Mouse (Mus musculus) stomach, embryonic 14.5 days (tissue): ENCODE measurements around the gene Hephl1. TPM values are rescaled to one million over a fixed set of nuclear protein-coding genes. Genes with fewer than 3 reads are reported as not detected.

Experiments
- ATAC-seq: fragments of 200-750 bp; cut with Nextera tagmentation; 2 replicates; pipeline ENCODE4 v1.8.0; 2017; ENCODE audit warnings: low read depth, moderate TSS enrichment; ENCODE audit not compliant: insufficient number of reproducible peaks, insufficient read depth, low FRiP score
- H3K27ac ChIP-seq: fragments of 300-500 bp; sonication (generic); 2 replicates; pipeline ENCODE4 v1.5.1; 2014; ENCODE audit warnings: mild to moderate bottlenecking, low read length, moderate library complexity, mixed read lengths
- H3K27me3 ChIP-seq: fragments of 300-500 bp; sonication (generic); 2 replicates; pipeline ENCODE4 v1.6.1; 2014; ENCODE audit warnings: low read length, control low read depth, mixed read lengths; ENCODE audit not compliant: control insufficient read depth, insufficient read depth
- H3K36me3 ChIP-seq: fragments of 300-500 bp; sonication (generic); 2 replicates; pipeline ENCODE4 v1.6.1; 2014; ENCODE audit warnings: mild to moderate bottlenecking, control low read depth, low read length, moderate library complexity, mixed read lengths; ENCODE audit not compliant: control insufficient read depth, insufficient read depth
- H3K4me1 ChIP-seq: fragments of 300-500 bp; sonication (generic); 2 replicates; pipeline ENCODE4 v1.6.1; 2014; ENCODE audit warnings: low read length, control low read depth, mixed read lengths; ENCODE audit not compliant: control insufficient read depth, insufficient read depth
- H3K4me2 ChIP-seq: fragments of 300-500 bp; sonication (generic); replicated peaks from 2 replicates; pipeline ENCODE4 v1.6.1; 2014; ENCODE audit warnings: low read depth, low read length, control low read depth
- H3K4me3 ChIP-seq: fragments of 300-500 bp; sonication (generic); 2 replicates; pipeline ENCODE4 v1.5.1; 2014; ENCODE audit warnings: low read depth, low read length, control low read depth
- H3K9ac ChIP-seq: fragments of 300-500 bp; sonication (generic); replicated peaks from 2 replicates; pipeline ENCODE4 v1.6.1; 2014; ENCODE audit warnings: low read depth, mild to moderate bottlenecking, control low read depth, low read length, moderate library complexity, mixed read lengths
- H3K9me3 ChIP-seq: fragments of 300-500 bp; sonication (generic); 2 replicates; pipeline ENCODE4 v1.6.1; 2016; ENCODE audit warnings: low read depth, low read length, control low read depth; ENCODE audit not compliant: control insufficient read depth
- WGBS: fragments of 180-500 bp; shearing (Covaris S2); extraction: QIAGEN DNeasy Blood & Tissue Kit; methylation state at CpG from one replicate; pipeline ENCODE4 v1.1.7; 2014; 5-methylcytosine and 5-hydroxymethylcytosine counted together
- polyA plus RNA-seq: library from polyadenylated mRNA; unstranded; fragments of >200 nt; fragmentation: Nextera tagmentation; extraction: Ambion mirVana; gene quantifications from 2 replicates; pipeline ENCODE4 v1.2.1, GENCODE M21; 2014

The Hephl1 gene
- polyA plus RNA-seq, result 0.06 TPM in 1 of 2 replicates, not detected in the other

DNA sequence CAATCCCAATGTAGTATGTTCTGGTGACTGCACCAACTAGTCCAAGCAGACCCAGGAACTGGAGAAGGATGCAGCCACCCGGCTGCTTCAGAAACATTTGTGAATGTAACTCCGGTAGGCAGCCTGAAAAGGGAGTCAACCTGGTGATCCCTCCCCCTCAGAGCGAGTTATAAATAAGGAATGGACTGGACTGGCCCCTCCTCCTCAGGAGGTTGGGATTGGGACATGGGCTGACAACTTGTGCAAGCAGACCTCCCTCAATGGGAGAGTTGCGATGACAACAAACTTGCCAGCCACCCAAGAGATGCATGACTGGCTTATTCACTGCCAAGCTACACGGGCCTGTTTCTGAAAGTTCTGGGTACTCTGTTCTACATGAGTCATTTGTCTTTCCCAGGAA is at the start of gene Hephl1:
Gene Hephl1, minus strand, starts transcription at position 101 of the 400 bp plus-strand sequence.
- WGBS, result 74% methylated on average over 5 of the region's 5 CpGs
- no peak within 1 kb of the TSS for H3K4me3 ChIP-seq
- H3K27me3 ChIP-seq, result no peaks in the 10 kb centered on the region
- H3K27ac ChIP-seq, result no peak within 1 kb of the TSS
- H3K4me2 ChIP-seq, result no peak within 1 kb of the TSS
- H3K9me3 ChIP-seq, result no peaks in the 10 kb centered on the region
- no peaks in the 10 kb centered on the region for H3K4me1 ChIP-seq
- no peak within 1 kb of the TSS for H3K9ac ChIP-seq
- H3K36me3 ChIP-seq, result no peaks in the 10 kb centered on the region
- no peak for ATAC-seq

DNA sequence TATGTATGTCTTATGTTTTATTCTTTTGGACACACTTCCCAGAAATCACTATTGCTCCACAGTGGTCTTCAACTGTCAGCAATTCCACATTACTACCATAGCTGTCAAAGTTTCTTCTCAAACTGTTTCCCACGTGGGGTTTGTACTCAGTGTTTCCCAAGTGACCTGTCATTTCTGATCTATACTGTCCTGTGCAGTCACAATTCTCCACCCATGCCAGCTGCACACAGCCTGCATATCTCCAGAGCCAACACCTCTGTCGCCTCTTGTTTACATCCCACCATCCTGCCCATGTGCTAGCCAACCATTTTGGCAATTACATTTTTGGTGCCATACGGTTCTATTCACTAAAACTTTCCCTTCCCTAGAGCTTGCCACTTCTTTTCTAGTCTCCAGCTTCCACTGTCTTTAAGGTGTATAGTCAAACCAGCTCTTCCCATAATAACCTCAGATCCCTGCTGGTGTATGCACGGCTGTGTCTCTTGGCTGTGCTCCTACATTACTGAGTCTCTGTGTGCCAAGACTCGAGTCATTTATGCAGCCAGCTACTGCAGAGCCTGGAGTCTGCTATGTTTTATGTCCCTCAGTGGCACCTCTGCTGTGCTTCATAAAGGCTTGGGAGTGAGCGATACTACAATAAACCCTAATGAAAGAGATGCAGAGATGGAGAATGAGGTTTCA is 37.5 kb upstream of the Hephl1 start:
- ATAC-seq, result no peak

DNA sequence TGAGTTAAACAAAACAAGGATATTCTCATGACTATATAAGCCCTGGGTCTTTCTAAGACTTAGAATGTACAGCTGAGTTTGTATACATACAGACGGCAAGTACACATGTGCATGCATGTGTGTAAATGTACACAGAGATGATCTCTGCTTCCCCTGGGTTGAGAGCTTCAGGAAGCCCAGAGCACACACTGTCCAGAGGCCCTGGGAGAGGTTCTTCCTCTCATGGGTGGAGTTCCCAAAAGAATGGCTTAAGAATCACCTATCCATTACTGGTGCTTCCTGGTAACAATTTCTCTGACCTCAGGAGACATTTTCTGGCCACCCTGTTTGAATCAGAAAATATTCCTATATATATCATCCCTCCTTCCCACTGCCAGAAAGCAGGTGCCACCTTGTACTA is 28.6 kb upstream of the Hephl1 start:
- ATAC-seq, result no peak
- Histone ChIP-seq H3K36me3 (no peaks in the 10 kb centered on the region), H3K27me3 (no peaks in the 10 kb centered on the region), H3K9ac (no peak overlapping the region), H3K4me1 (no peaks in the 10 kb centered on the region), H3K9me3 (no peaks in the 10 kb centered on the region), H3K4me2 (no peak overlapping the region), H3K27ac (no peak overlapping the region), H3K4me3 (no peak overlapping the region)
- WGBS, result 80% methylated on average over 1 of the region's 1 CpGs

More for the DNA sequence above, 37.5 kb upstream of the Hephl1 start:
- no peaks in the 10 kb centered on the region for H3K9me3 ChIP-seq
- H3K4me3 ChIP-seq, result no peak overlapping the region
- H3K27ac ChIP-seq, result no peak overlapping the region
- no peaks in the 10 kb centered on the region for H3K27me3 ChIP-seq
- no peak overlapping the region for H3K9ac ChIP-seq
- no peaks in the 10 kb centered on the region for H3K36me3 ChIP-seq
- no peak overlapping the region for H3K4me2 ChIP-seq
- 70% methylated on average over 6 of the region's 6 CpGs for WGBS
- H3K4me1 ChIP-seq, result no peaks in the 10 kb centered on the region

DNA sequence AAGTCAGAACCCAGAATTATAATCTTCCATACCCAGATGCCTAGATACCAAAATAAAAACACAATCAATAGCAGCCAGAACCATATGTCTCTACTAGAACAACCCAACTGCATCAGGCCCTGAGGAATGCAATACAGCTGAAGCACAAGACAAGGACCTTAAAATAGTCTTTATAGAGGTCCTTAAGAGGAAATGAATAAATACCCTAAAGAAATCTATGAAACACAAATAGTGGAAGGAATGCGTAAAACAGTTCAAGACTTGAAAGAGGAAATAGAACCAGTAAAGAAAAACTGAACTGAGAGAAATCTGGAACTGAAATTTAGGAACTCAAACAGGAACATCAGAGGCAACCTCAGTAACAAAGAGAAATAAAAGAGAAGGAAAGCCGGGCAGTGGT is 14.0 kb upstream of the Hephl1 start:
- no peak overlapping the region for H3K4me3 ChIP-seq
- no peaks in the 10 kb centered on the region for H3K4me1 ChIP-seq
- no peaks in the 10 kb centered on the region for H3K36me3 ChIP-seq
- H3K27ac ChIP-seq, result no peak overlapping the region
- H3K27me3 ChIP-seq, result no peaks in the 10 kb centered on the region
- no peak for ATAC-seq
- 88% methylated on average over 2 of the region's 2 CpGs for WGBS
- no peak overlapping the region for H3K4me2 ChIP-seq
- H3K9me3 ChIP-seq, result no peaks in the 10 kb centered on the region
- no peak overlapping the region for H3K9ac ChIP-seq

GRCm38 (mm10) chr9:15122431-15122830 is 10.5 kb upstream of the Hephl1 start:
- H3K27me3 ChIP-seq, result no peaks in the 10 kb centered on the region
- WGBS, result 59% methylated on average over 3 of the region's 3 CpGs
- no peak overlapping the region for H3K4me2 ChIP-seq
- H3K27ac ChIP-seq, result no peak overlapping the region
- no peak overlapping the region for H3K4me3 ChIP-seq
- H3K4me1 ChIP-seq, result no peaks in the 10 kb centered on the region
- no peak overlapping the region for H3K9ac ChIP-seq
- H3K9me3 ChIP-seq, result no peaks in the 10 kb centered on the region
- no peak for ATAC-seq
- H3K36me3 ChIP-seq, result no peaks in the 10 kb centered on the region

GRCm38 (mm10) chr9:15120841-15121358 is 9.0 kb upstream of the Hephl1 start:
- no peaks in the 10 kb centered on the region for H3K36me3 ChIP-seq
- no peak overlapping the region for H3K9ac ChIP-seq
- no peak overlapping the region for H3K4me2 ChIP-seq
- no peak overlapping the region for H3K4me3 ChIP-seq
- no peaks in the 10 kb centered on the region for H3K9me3 ChIP-seq
- WGBS, result 51% methylated on average over 7 of the region's 7 CpGs
- no peaks in the 10 kb centered on the region for H3K27me3 ChIP-seq
- no peak overlapping the region for H3K27ac ChIP-seq
- no peak for ATAC-seq
- H3K4me1 ChIP-seq, result no peaks in the 10 kb centered on the region

DNA sequence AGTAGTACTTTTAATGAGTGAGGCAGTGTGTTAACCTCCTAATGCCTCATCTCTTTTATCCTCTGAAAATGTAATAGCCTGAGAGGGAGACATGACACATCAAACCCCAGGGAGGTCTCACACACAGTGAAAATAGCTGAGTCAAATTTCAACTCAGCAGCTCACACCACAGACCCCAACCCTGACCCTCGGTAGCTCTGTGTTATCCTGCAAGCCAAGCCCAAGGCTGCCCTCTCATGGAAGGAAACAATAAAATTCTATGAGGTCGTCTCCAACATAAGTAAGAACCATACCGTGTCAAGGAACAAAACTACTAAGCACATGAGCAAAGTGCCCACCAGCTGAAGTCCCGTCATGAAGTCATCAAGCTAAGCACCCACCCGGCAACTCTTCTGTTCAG is 8.3 kb upstream of the Hephl1 start:
- Histone ChIP-seq H3K4me3 (no peak overlapping the region), H3K9me3 (no peaks in the 10 kb centered on the region), H3K36me3 (no peaks in the 10 kb centered on the region), H3K4me2 (no peak overlapping the region), H3K9ac (no peak overlapping the region), H3K27ac (no peak overlapping the region), H3K4me1 (no peaks in the 10 kb centered on the region), H3K27me3 (no peaks in the 10 kb centered on the region)
- ATAC-seq, result no peak
- 47% methylated on average over 5 of the region's 5 CpGs for WGBS

- Histone ChIP-seq H3K9me3 (no peaks in the 10 kb centered on the region), H3K27me3 (no peaks in the 10 kb centered on the region), H3K4me3 (no peak overlapping the region), H3K36me3 (no peaks in the 10 kb centered on the region), H3K27ac (no peak overlapping the region), H3K9ac (no peak overlapping the region), H3K4me2 (no peak overlapping the region), H3K4me1 (no peaks in the 10 kb centered on the region)
- WGBS, result 33% methylated on average over 1 of the region's 1 CpGs
- ATAC-seq, result no peak
These were observed 7.6 kb upstream of the Hephl1 start for GRCm38 (mm10) chr9:15119515-15119914.

GRCm38 (mm10) chr9:15116165-15116564 is 4.3 kb upstream of the Hephl1 start:
- no peaks in the 10 kb centered on the region for H3K9me3 ChIP-seq
- H3K36me3 ChIP-seq, result no peaks in the 10 kb centered on the region
- no peak overlapping the region for H3K4me3 ChIP-seq
- no peak for ATAC-seq
- WGBS, result 90% methylated on average over 2 of the region's 2 CpGs
- H3K27ac ChIP-seq, result no peak overlapping the region
- H3K9ac ChIP-seq, result no peak overlapping the region
- no peaks in the 10 kb centered on the region for H3K4me1 ChIP-seq
- no peaks in the 10 kb centered on the region for H3K27me3 ChIP-seq
- no peak overlapping the region for H3K4me2 ChIP-seq
